Mouse (Mus musculus) Muller cell, postnatal 12 days (primary cell): ENCODE data around the gene Ccar1.
"Not testable (repeated sequence)": the region's sequence is repeated elsewhere in the genome, so short reads cannot be mapped to it uniquely, and the experiment has no call there.

Experiments used
- DNase-seq: peaks from one replicate; pipeline ENCODE4 v3.0.0-alpha.2; 2015; ENCODE audit errors: inconsistent ontology term

The Ccar1 gene

DNA sequence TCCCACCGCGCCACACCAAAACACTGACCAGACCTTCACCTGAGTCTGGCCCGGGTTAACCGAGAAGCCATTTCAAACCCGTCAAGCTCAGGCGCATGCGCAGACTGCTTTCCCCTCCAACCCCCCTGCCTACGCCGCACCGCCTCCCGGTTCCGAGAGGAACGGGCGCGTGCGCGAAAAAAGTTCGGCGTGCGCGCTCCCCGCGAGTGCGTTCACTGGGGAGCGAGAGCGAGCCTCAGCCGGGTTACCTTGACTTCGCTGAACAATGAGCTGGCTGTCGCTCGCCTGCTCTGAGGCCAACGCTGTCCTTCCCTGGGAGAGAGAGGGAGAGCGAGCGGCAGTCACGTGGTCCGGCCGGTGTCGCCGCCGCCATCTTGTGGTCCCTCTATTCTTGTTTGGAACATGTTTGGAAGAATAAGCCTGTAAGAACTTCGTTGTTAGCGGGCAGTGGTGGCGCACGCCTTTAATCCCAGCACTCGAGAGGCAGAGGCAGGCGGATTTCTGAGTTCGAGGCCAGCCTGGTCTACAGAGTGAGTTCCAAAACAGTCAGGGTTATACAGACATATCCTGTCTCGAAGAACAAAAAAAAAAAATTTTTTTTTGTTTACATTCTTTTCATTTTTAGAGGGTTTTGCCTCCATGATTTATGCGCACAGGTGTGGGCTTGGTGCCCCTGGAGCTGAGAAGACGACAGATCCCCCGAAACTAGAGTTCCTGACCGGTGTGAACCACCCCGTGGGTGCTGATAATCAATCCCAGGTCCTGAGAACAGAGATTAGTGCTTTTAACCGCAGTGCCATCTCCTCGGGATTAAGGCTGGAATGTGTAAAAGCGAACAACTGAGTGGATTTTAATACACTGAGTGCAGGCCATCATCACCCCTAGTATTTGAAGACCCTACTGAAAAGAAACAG, at the start of gene Ccar1:
Gene Ccar1, minus strand, starts transcription at position 110 of the 914 bp plus-strand sequence.
- DNase-seq: peak; percentile 99

DNA sequence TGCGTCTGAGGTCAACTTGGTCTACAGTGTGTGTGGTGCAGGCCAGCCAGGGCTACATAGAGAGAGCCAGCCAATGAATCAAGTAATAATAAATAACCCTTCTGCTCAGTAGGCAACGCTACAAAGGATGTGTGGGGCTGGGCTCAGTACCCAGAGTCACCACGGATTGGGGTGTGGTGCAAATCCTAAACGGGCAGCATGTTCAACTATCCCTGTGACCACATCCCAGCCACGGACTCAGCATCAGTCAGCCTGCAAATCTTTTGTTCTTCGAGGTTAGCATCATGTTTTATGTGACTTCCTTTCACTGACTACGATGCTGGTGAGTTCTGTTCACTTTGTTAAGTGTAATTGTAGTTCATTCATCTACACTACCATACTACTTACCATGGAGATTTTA, 48.6 kb upstream of the Ccar1 start:
- no peak for DNase-seq

DNA sequence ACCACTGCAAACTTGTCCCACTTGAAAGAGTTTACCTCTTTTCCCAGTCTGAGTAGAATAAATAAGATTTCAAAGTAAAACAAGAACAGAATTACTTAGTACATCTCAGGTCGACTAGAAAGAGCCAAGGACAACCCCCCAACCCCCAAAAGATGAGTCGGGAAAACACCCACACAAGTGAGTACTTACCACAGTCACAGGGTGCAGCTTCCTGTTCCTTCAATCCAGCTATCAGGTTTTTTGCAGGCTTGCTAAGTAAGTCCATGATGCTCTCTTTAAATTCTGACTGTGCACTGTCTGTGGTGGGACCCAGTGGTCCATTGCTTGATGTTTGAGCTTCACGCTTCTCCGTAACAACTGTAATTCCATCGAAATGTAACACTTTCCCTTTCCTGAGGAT, 45.9 kb upstream of the Ccar1 start:
- DNase-seq: no peak

DNA sequence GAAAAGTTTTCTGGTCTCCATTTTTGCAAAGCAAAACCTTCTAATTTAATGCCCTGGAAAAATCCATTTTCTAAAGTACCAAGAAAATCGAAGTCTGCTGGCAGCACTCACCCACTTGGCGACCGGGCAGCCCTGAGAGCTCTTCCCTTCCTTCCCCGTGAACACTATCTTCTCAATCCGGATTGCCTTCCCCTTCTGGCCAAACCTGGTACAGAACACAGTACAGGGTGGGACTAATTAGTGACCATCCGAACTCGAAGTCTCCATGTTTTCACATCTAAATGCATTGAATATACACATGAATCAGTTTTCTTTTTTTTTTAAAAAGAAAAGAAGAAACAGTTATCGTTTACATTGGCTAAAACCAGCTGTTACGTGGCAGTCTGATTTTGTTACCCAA, 40.7 kb upstream of the Ccar1 start:
- no peak for DNase-seq

GRCm38 (mm10) chr10:62831546-62831945, 39.5 kb upstream of the Ccar1 start:
- DNase-seq: no peak

GRCm38 (mm10) chr10:62824474-62824873, 32.4 kb upstream of the Ccar1 start:
- DNase-seq: no peak

DNA sequence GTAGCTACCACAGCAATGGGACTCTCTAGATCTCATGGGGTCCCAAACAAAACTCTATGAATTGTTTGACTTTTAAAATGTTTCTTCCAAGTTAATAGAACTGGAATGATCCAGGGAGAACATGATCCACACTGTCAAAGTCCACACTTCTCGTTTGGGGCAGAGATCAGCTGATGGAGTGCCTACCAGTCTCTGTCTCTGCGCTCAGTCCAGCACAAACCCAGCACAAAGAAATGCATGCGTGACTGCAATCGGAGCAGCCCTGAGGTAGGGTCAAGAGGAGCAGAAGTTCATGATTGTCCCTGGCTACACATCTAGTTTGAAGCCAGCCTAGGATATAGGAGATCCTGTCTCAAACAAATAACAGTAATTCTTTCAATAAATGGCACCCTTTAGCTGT, 31.3 kb upstream of the Ccar1 start:
- no peak for DNase-seq

- DNase-seq: no peak
These were observed 17.9 kb upstream of the Ccar1 start for GRCm38 (mm10) chr10:62810010-62810409.

- DNase-seq: no peak
These were observed 16.7 kb upstream of the Ccar1 start for GRCm38 (mm10) chr10:62808766-62809165.

GRCm38 (mm10) chr10:62808316-62808715, 16.2 kb upstream of the Ccar1 start:
- DNase-seq: no peak

GRCm38 (mm10) chr10:62804106-62804505, 12.0 kb upstream of the Ccar1 start:
- peak; percentile 19 for DNase-seq

- no peak for DNase-seq
These were observed 11.2 kb upstream of the Ccar1 start for GRCm38 (mm10) chr10:62803296-62803695.

- DNase-seq: no peak
These were observed 2.1 kb upstream of the Ccar1 start for GRCm38 (mm10) chr10:62794221-62794620.

- no peak for DNase-seq
These were observed 986 bp upstream of the Ccar1 start for GRCm38 (mm10) chr10:62793091-62793453.

DNA sequence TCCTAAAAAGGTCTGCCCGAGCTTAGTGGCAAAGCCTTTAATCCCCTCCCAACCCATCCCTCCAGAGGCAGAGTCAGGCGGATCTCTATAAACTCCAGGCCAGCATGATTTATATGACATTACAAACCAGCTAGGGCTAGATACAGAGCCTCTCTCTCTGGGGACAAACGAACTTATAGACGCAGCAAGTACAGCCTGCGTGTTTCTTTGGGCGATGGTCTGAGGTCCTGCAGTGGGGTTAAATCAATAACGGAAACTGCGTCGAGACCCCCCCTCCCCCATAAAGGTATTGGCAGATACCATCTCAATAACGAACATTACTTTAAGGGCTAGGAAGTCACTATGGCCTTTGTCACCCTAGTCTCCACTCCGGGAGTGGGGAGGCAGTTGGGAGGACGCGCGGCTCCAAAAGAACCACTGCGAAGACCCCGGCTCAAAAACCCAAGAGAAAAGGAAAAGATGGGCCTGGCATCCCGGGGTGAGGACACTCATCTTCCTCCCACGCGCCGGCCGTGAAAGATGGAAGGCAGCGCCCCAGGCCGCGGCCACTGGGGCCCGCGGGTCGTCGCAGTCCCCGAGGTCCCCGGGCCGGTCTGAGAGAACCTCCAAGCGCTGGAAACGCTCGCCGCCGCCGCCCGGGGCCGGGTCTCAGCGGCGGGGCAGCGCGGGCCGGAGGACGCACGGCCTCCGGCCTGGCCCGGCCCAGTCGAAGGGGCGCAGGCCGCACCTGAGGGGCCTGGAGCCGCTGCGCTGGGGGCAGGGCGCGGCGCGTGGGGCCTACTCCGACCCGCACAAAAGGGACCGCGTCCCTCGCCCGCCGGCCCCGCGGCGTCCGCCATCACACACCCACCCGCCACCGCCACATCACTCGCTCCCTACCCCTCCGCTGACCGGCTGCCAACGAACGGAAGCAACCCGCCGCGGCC, 572 bp downstream of the Ccar1 start:
- DNase-seq: peak; percentile 54

GRCm38 (mm10) chr10:62781776-62782175, 10.3 kb downstream of the Ccar1 start:
- not testable (repeated sequence) for DNase-seq

GRCm38 (mm10) chr10:62750781-62751180, 41.3 kb downstream of the Ccar1 start:
- DNase-seq: no peak

GRCm38 (mm10) chr10:62739961-62740737, 51.9 kb downstream of the Ccar1 start:
- peak; percentile 76 for DNase-seq

- DNase-seq: no peak
These were observed 55.0 kb downstream of the Ccar1 start for GRCm38 (mm10) chr10:62736965-62737688.

GRCm38 (mm10) chr10:62730826-62731225, 61.3 kb downstream of the Ccar1 start:
- DNase-seq: no peak
